ENCODE assay signal across 10 mouse cellular contexts in the genomic region with DNA sequence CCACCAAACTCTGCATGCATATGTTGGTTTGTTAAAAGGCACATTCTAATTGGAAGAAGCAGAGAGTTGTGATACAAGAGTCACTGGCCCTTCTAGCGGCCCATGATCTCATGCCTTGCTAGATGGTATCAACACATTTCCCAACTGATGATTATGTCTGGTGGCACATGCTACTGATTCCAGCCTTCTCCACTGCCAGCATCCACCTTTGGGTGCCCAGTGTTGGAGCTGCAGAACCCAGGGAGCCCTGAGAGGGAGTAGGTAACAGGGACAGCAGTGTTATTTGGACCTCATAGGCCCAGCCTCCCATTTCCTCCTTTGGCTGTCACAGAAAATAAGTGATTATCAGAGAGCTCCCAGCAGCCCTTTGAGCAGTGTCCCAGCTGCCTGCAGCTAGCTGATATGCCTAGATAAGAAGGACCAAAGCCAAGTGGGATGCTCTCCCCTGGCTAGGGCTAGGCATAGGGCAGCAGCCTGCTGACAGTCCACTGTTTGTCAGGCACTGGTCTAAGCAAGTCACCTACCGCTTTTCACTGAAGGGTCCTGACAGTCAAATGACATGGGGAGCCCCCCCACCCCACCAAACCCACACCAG. TPM values are rescaled to one million over a fixed set of nuclear protein-coding genes. Genes with fewer than 3 reads are reported as not detected.
DNase-seq lines count a peak whose midpoint lies in the region; TF ChIP-seq lines count a peak whose summit lies in the region.
"Had no signal": no experiment of that assay in that cellular context is flagged by ENCODE, and none has a peak within 500 bp of the region (broad histone marks: within the 10 kb centered on the region; RNA-seq: fewer than 3 reads in every experiment).

No protein-coding gene starts in this region.

- H3K9me3 ChIP-seq in embryonic facial prominence, embryonic 10.5 days = no peaks in the 10 kb centered on the region
- H3K9me3 ChIP-seq: hindbrain, embryonic 15.5 days; neural tube, embryonic 13.5 days had no signal

- no peak for TF ChIP-seq POLR2A in kidney, adult 2 months (IDR thresholded peaks at IDR 0.05; ENCODE audit: low read depth, low read length)

- no peak for TF ChIP-seq CTCF in kidney, adult 2 months (conservative IDR thresholded peaks at IDR 0.05; ENCODE audit: insufficient read depth, insufficient read length, low read depth, low read length)

- H3K27ac ChIP-seq in embryonic facial prominence, embryonic 10.5 days (replicated peaks) = peak overlapping the region; percentile 31; the same call in 1 of the 2 replicates
- no peak overlapping the region for H3K27ac ChIP-seq in kidney, adult 2 months (ENCODE audit: insufficient read depth, low read depth, low read length)
- H3K27ac ChIP-seq: hindbrain, embryonic 15.5 days; neural tube, embryonic 13.5 days had no signal

- WGBS in embryonic facial prominence, embryonic 10.5 days = 92% methylated on average over 2 of the region's 2 CpGs
- 87% methylated on average over 2 of the region's 2 CpGs for WGBS in kidney, adult 2 months

- H3K36me3 ChIP-seq in embryonic facial prominence, embryonic 10.5 days (replicated peaks) = peaks cover 22% of the 10 kb centered on the region; the same call in 1 of the 2 replicates
- no peaks in the 10 kb centered on the region for H3K36me3 ChIP-seq in kidney, adult 2 months (ENCODE audit: control insufficient read depth, insufficient read depth, low read length)
- H3K36me3 ChIP-seq: hindbrain, embryonic 15.5 days had no signal

- peak; percentile 49 for DNase-seq in MN1 (ENCODE audit: low spot score)
- DNase-seq in embryonic facial prominence, embryonic 10.5 days (ENCODE audit: low spot score) = no peak
- peak; percentile 62 for DNase-seq in kidney, adult 2 months
- peak; percentile 44 for DNase-seq in lung, postnatal 10 days
- no peak for DNase-seq in B cell, adult 2 months
- DNase-seq in urinary bladder, postnatal 25 days (ENCODE audit: low spot score) = no peak
- no peak for DNase-seq in layer of hippocampus, adult 11-12 months (ENCODE audit: low spot score)
- DNase-seq in right cerebral cortex, postnatal 14 days = no peak

- H3K4me3 ChIP-seq in embryonic facial prominence, embryonic 10.5 days = no peak overlapping the region
- no peak overlapping the region for H3K4me3 ChIP-seq in kidney, adult 2 months (ENCODE audit: insufficient read depth, low read depth, low read length)
- H3K4me3 ChIP-seq: hindbrain, embryonic 15.5 days; neural tube, embryonic 13.5 days had no signal

- peaks cover 38% of the 10 kb centered on the region for H3K4me1 ChIP-seq in embryonic facial prominence, embryonic 10.5 days
- H3K4me1 ChIP-seq in kidney, adult 2 months (ENCODE audit: control insufficient read depth, insufficient read depth, low read length) = no peaks in the 10 kb centered on the region

- no peaks in the 10 kb centered on the region for H3K27me3 ChIP-seq in embryonic facial prominence, embryonic 10.5 days (replicated peaks; ENCODE audit: low read depth, poor library complexity, severe bottlenecking)
- no peaks in the 10 kb centered on the region for H3K27me3 ChIP-seq in kidney, adult 2 months (replicated peaks; ENCODE audit: control insufficient read depth, insufficient read depth, low read length)
- H3K27me3 ChIP-seq: hindbrain, embryonic 15.5 days; neural tube, embryonic 13.5 days had no signal

RNA-seq across cellular contexts. Expression of gene Mvb12b, which starts 44.7 kb away (rescaled TPM):
- 14.4 and 16.1 TPM in 2 replicates for polyA plus RNA-seq in embryonic facial prominence, embryonic 10.5 days (2016; fragmentation: Nextera tagmentation; extraction: Ambion mirVana)
- polyA plus RNA-seq in kidney, adult 2 months (2012; rRNA removed) = 29.2 and 34.5 TPM in 2 replicates

Comparison
In these comparisons a context has a peak if more than half of its experiments do, and no peak if none do; other contexts are left out.
1. DNase-seq: peak in MN1 (single experiment), kidney, adult 2 months (single experiment) and lung, postnatal 10 days (single experiment); none in embryonic facial prominence, embryonic 10.5 days (single experiment), B cell, adult 2 months (0 of 2), urinary bladder, postnatal 25 days (single experiment), layer of hippocampus, adult 11-12 months (single experiment) and right cerebral cortex, postnatal 14 days (single experiment).